Mouse (Mus musculus) telencephalon, adult 2 months (tissue): ENCODE data around the gene Dusp1.

ENCODE experiments used
- DNase-seq: peaks from one replicate; pipeline ENCODE4 v3.0.0-alpha.2; 2011; ENCODE audit warnings: low read depth, low spot score

The Dusp1 gene

GRCm38 (mm10) chr17:26464481-26464880 is 97.4 kb downstream of the Dusp1 start:
- no peak for DNase-seq

GRCm38 (mm10) chr17:26463984-26464383 is 97.9 kb downstream of the Dusp1 start:
- DNase-seq: no peak

GRCm38 (mm10) chr17:26463432-26463831 is 98.5 kb downstream of the Dusp1 start:
- DNase-seq: no peak

GRCm38 (mm10) chr17:26462634-26463170 is 99.2 kb downstream of the Dusp1 start:
- no peak for DNase-seq

GRCm38 (mm10) chr17:26458049-26458448 is 103.9 kb downstream of the Dusp1 start:
- no peak for DNase-seq

- peak; percentile 34 for DNase-seq
These were observed 104.4 kb downstream of the Dusp1 start for GRCm38 (mm10) chr17:26457506-26457905.
